Mouse (Mus musculus) embryonic stem cell, embryonic (primary cell): ENCODE data around the gene Tor1b.

Experiments used
- CTCF ChIA-PET, 4 experiments: fragments of 300-600 bp in 2 of 4; fragments of 350-600 bp in 2 of 4; sonication (Branson Sonifier 250); formaldehyde crosslinking; loops; one replicate each; lab custom pipeline; 2022; ENCODE audit warnings: inconsistent platforms in 2 of 4; lab: Charles Lee
- POLR2A ChIA-PET, 4 experiments: fragments of 300-600 bp in 2 of 4; fragments of 350-600 bp in 2 of 4; sonication (Branson Sonifier 250); formaldehyde crosslinking; loops; one replicate each; lab custom pipeline; 2022; ENCODE audit warnings: antibody characterized with exemption in 4 of 4, inconsistent platforms in 1 of 4; lab: Charles Lee

The Tor1b gene

GRCm38 (mm10) chr2:30990221-30990620 lies 37.5 kb downstream of the Tor1b start:
- ChIA-PET POLR2A (interaction anchor here in 2 of 4 experiments (0.6 to 1.3 kb wide), 3 partner anchors 24 to 158 kb away, joined by 3 to 4 read pairs (median 3); no protein-coding TSS in a partner anchor), CTCF (interaction anchor here in 1 of 4 experiments (1.6 kb wide), 1 partner anchor 31 kb away, joined by 3 read pairs; no protein-coding TSS in a partner anchor)

- ChIA-PET CTCF (no interaction called here), POLR2A (interaction anchor here in 2 of 4 experiments (0.9 to 1.6 kb wide), 5 partner anchors 9 to 128 kb away, joined by 3 to 6 read pairs (median 3); no protein-coding TSS in a partner anchor)
These were observed 42.1 kb downstream of the Tor1b start for GRCm38 (mm10) chr2:30994853-30995252.

- CTCF ChIA-PET: interaction anchor here in 1 of 4 experiments (1.6 kb wide), 1 partner anchor 24 kb away, joined by 4 read pairs; no protein-coding TSS in a partner anchor
- POLR2A ChIA-PET: interaction anchor here in 2 of 4 experiments (0.6 to 1.6 kb wide), 7 partner anchors 10 to 585 kb away, joined by 3 to 6 read pairs (median 3); no protein-coding TSS in a partner anchor
These were observed 42.8 kb downstream of the Tor1b start for GRCm38 (mm10) chr2:30995432-30995996.

GRCm38 (mm10) chr2:30998443-30999260 lies 45.9 kb downstream of the Tor1b start:
- ChIA-PET POLR2A (interaction anchor here in 3 of 4 experiments (0.6 to 2.6 kb wide), 7 partner anchors 9 to 543 kb away, joined by 3 to 13 read pairs (median 5); no protein-coding TSS in a partner anchor), CTCF (interaction anchor here in 1 of 4 experiments (0.6 kb wide), 1 partner anchor 478 kb away, joined by 3 read pairs; no protein-coding TSS in a partner anchor)

GRCm38 (mm10) chr2:31002857-31003256 lies 50.1 kb downstream of the Tor1b start:
- CTCF ChIA-PET: no interaction called here
- POLR2A ChIA-PET: interaction anchor here in 1 of 4 experiments (1.1 kb wide), 1 partner anchor 16 kb away, joined by 3 read pairs; no protein-coding TSS in a partner anchor

GRCm38 (mm10) chr2:31005453-31005852 lies 52.7 kb downstream of the Tor1b start:
- POLR2A ChIA-PET: interaction anchor here in 2 of 4 experiments (0.7 to 1.0 kb wide), 7 partner anchors 13 to 158 kb away, joined by 3 to 5 read pairs (median 3); no protein-coding TSS in a partner anchor
- CTCF ChIA-PET: no interaction called here

- ChIA-PET CTCF (interaction anchor here in 2 of 4 experiments (0.6 to 1.0 kb wide), 2 partner anchors 19 to 142 kb away, joined by 3 to 5 read pairs; no protein-coding TSS in a partner anchor), POLR2A (interaction anchor here in 2 of 4 experiments (0.7 to 3.4 kb wide), 8 partner anchors 12 to 157 kb away, joined by 3 to 9 read pairs (median 4); partner anchors contain the start of gene Fnbp1 (in 1 of the 2))
These were observed 53.7 kb downstream of the Tor1b start for GRCm38 (mm10) chr2:31006434-31006833.

- ChIA-PET POLR2A (interaction anchor here in 2 of 4 experiments (1.1 to 3.4 kb wide), 6 partner anchors 8 to 135 kb away, joined by 3 to 9 read pairs (median 4); partner anchors contain the start of gene Fnbp1 (in 1 of the 2)), CTCF (interaction anchor here in 1 of 4 experiments (1.0 kb wide), 1 partner anchor 18 kb away, joined by 3 read pairs; no protein-coding TSS in a partner anchor)
These were observed 54.4 kb downstream of the Tor1b start for GRCm38 (mm10) chr2:31007208-31007607.
